Mouse (Mus musculus): ENCODE data around the gene Wbp2nl.
A peak's percentile ranks its signal among the peaks of the same experiment; 100 is the strongest.

DNA sequence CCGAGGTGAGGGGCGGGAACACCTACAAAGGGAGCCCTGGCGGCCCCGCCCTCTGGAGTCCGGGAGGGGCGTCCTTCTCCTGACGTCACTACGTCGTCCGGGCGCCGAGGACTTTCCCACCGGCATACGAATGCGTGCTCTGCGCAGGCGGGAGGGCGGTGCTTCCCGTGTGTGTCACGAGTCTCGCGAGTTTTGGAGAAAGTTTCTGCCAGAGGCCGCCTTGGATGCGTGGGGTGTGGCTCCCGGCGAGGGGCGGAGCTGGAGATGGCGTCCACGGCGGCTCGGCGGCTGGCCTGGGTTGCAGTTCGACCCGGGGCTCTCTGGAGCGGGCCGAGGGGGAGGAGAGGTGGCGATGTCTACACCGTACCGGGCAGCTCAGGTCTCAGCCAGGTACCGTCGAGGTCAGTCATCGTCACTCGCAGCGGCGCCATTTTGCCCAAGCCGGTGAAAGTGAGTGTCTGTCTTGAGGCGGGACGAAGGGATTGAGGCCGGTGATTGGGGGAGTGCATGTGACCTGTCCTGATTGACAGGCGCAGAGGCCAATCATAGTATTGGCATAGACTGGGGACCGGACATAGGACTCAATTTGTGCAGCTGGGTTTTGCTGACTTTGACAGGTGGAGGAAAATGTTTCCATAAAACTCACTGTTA lies 47.2 kb downstream of the Wbp2nl start:
- TF ChIP-seq EP300 (IDR thresholded peaks at IDR 0.05; ENCODE audit: low read depth) (peak; percentile 59; the same call in 1 of the 2 replicates), CTCF (IDR thresholded peaks at IDR 0.05; ENCODE audit: low read depth) (no peak)
